Mouse (Mus musculus) layer of hippocampus, postnatal 14 days (tissue): ENCODE measurements around the gene Atp2a3. TPM values are rescaled to one million over a fixed set of nuclear protein-coding genes. Genes with fewer than 3 reads are reported as not detected.

Experiments used
- DNase-seq, 2 experiments: peaks; one replicate each; pipeline ENCODE4 v3.0.0; 2021 to 2022; ENCODE audit warnings: low spot score in 2 of 2, mixed read lengths in 1 of 2
- long read RNA-seq, 2 experiments: library from polyadenylated mRNA; stranded (forward); transcript quantifications; one replicate each; pipeline ENCODE4 v2.0.0; 2021
- total RNA-seq, 2 experiments: library from RNA; stranded (reverse); gene quantifications; 2 replicates each; pipeline ENCODE4 v1.2.3; 2021

The Atp2a3 gene
- 1 to 10 TPM; 7.9 to 8.1 TPM for total RNA-seq
- long read RNA-seq, experiment 1: 0 reads
- long read RNA-seq, experiment 2, partial matches to known transcripts: 2 of 2 reads
- long read RNA-seq, experiment 2, other reads (novel, unspliced or antisense): 0 of 2 reads

DNA sequence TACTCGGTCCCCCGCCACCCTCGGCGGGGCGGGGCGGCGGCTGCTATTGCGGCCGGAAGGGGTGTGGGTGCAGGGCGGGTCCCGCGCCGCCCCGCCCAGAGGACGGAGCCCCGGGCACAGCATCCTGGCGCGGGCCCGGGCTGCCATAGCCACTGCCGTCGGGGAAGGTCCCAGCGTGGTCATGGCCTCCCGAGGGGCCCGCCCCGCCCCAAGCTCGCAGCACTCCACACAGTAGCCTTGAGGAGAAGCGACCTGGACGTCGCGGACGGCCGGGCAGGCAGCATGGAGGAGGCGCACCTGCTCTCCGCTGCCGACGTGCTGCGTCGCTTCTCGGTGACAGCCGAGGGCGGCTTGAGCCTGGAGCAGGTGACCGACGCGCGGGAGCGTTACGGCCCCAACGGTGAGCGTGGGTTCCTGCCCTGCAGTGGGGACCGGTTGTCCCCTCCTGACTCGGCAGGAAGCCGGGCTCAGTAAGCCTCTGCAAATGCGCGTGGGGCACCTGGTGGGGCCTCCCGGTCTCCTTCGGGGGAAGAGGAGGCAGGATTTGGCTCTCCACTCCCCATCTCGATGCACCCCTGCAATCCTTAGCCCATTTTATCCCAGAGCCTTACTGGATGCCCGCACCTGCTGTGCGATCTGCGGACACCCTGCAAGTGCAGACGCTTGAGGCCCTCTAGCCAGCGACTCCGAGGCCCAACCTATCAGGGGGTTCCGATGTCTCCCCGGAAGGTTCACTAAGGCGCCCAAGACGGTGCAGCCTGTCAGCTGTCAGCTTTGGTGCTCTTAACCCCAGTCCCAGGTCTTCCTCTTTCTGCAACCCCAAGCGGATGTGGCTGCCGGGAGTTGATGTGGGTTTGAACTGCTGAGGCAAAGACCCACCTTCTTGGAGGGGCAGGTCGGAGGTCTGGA is at the start of gene Atp2a3:
TSS of gene Atp2a3 (plus strand) at position 98 of the 909 bp plus-strand sequence.
- no peak for DNase-seq

DNA sequence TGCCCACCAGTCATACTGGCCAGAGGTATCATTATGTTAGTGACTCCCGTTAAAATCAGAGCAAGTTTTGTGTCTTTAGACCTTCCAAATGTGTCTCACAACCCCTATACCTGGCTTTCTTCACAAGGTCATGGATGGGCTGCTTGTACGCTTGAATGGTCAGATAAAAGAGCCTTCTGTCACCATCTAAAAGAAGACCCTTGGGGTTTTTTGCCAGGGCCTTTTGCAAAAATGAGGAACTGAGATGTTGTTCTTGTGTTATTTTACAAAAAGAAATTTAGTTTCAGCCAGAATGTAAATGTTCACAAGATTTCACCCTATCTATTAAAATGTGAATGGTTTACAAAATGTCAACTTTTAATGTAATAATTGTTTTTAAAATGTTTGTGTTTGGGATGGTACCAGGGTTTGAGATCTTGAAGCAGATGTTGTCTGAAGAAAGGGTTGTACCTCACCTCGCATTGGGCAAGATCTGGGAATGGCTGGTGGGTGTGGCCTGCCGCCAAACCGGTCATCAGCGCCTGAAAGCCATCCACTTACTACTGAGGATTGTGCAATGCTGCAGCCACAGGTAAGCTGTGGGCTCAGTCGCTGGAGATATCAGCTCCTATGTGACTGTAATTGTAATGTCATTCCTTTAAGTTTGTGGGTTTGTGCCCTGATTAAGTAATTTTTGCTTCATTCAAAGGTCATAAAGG is 43.5 kb upstream of the Atp2a3 start:
- no peak for DNase-seq

DNA sequence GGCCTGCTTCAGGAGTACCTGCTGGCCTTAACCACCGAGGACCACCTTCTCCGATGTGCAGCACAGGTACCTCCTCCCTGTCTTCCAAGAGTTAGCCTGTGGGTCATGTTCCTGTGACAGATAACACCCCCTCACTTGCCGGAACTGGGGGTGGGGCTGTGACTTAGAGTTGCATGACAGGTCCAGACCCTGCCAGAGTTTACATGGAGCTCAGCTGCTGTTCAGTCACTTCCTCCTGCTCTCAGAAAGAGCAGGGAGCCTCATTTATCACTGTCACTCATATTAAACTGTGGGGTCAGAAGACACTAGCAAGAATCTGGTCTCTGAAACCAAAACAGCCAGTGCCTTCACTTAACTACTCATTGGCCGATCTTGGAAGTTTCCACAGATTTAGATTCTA is 37.9 kb upstream of the Atp2a3 start:
- no peak for DNase-seq

DNA sequence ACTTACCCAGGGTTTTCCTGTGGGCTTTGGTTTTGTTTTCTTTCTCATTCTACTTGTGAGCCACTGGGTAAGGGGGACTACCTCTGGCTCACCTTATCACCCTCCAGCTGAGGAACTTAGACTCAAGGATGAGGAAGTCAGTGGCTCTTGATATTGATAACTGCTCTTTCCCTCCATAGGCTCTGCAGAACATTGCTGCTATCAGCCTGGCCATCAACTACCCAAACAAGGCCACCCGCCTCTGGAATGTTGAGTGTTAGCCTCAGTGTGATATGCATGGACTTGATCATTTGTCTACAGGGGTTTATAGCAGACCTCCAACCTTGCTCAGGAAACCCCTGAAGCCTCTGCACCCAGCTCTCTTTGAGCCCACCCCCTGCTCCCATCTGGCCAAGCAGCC is 36.5 kb upstream of the Atp2a3 start:
- DNase-seq: no peak

GRCm38 (mm10) chr11:72925067-72925466 is 35.9 kb upstream of the Atp2a3 start:
- no peak for DNase-seq

DNA sequence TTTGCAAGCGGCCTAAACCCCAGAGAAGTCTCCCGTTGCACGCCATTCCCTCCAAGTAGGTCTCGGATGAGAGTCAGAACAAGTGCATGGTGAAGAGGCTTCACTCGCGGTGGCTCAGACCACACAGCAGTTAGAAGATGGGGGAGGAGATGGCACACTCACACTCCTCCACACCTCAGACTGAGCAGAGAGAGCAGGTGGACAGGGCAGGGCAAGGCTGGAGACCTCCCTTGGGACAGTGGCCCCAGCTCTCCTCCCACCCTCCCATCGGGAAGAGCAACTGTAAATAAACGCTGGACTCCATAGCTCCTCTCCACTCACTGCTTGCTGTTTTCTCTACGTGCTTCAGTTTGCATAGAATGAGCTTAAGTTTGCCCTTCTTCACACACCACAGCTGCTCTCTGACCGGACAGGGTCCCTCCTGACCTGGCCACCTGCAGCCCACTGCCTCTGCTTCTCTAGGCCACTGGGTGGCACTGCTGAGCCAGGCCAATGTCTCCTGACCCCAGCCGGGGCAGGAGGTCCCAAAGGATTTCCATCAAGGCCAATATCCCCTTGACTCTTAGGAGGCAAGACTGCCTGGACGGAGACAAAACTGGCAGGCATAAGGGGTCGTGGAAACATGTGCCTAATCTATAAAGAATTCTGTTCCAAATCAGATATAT is 34.6 kb upstream of the Atp2a3 start:
- DNase-seq: peak; percentile 31 to 45

GRCm38 (mm10) chr11:72928516-72928915 is 32.5 kb upstream of the Atp2a3 start:
- peak in 1 of 2 experiments; percentile 24 for DNase-seq

- DNase-seq: peak in 1 of 2 experiments; percentile 32
Observed at GRCm38 (mm10) chr11:72940208-72941143, 20.5 kb upstream of the Atp2a3 start.

- DNase-seq: no peak
Observed at GRCm38 (mm10) chr11:72944996-72945793, 15.8 kb upstream of the Atp2a3 start.

GRCm38 (mm10) chr11:72945875-72946559 is 15.0 kb upstream of the Atp2a3 start:
- DNase-seq: no peak

- DNase-seq: no peak
Observed at GRCm38 (mm10) chr11:72946560-72947119, 14.3 kb upstream of the Atp2a3 start.

GRCm38 (mm10) chr11:72947840-72948239 is 13.1 kb upstream of the Atp2a3 start:
- DNase-seq: no peak

- DNase-seq: no peak
Observed at GRCm38 (mm10) chr11:72948254-72948653, 12.7 kb upstream of the Atp2a3 start.

DNA sequence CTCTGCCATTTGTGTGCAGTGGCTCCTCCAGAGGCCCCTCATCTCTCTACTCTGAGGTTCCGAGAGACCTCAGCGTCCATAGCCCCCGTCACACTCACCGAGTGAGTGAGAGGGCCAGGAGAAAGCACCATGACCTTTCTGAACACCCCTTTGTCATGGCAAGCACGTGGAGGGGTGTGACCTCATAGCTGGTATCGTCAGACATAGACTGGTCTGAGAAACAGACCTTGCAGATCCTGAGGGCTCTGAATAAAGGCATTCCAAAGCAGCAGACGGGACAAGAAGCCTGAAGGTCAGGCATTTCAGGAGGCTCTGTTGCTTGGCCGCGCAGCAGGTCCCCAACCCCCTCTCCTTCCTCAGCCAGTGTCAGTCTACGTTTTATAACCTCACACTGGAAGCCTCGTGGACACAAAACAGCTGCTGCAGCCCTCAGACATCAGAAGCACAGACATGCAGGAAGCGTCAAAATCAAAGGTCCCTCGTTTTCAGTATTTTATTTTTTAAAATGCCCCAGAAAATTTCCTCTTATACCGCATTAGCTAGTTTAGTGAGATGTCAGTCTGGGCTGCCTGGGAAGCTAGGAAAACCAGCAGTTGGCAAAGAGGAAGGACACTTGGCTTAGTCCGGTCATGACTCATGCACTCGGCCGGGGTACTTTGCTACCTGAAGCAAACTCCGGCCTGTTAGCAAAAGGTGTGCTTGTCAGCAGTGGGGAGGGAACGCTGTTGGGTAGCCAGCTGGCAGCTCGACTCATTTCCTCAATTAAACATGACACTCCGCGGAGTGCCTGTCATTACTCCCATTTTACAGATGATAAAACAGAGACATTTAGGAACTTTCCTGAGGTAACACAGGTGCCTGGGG is 9.6 kb upstream of the Atp2a3 start:
- DNase-seq: no peak

DNA sequence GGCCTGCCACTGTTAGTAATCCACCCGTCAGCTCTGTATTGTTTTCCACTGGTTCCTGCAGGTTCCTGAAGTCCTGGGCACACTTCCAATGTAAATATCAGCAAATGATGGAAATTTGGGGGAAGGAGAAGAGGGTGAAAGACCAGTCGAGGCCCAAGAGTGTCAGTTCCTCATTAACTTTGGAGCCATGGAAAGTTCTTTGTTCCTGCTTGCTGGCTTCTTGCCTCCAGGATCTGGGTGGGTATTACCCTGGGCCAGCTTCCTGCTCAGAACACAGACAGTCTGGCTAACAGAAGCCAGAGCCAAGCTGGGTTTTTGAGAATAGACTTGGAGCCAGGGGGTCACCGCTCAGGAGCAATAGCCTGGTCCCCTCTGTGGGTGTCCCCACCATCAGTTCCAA is 8.7 kb upstream of the Atp2a3 start:
- no peak for DNase-seq

DNA sequence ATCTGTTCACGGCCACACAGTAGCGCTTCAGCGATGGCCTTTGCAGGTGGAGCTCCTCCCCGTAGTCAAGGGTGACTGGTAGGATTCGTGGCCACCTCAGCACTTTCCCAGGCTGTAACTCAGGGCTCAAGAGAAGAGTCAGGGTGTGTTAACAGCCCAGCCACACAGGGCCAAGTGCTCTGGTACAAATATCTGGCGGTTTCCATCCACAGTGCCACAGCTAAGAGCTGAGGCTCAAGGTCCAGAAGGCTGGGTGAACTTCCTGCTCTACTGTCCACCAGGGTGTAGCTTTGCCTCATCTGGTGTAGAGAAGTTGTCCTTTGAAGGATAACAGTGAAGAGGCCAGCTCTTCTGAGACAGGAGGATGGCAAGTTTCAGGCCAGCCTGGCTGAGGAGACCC is 8.3 kb upstream of the Atp2a3 start:
- DNase-seq: no peak

- DNase-seq: no peak
Observed at GRCm38 (mm10) chr11:72953116-72953439, 7.9 kb upstream of the Atp2a3 start.
